Mouse (Mus musculus) heart, postnatal 0 days (tissue): ENCODE results near the gene Rap1gap2.

Source experiments
- CTCF ChIP-seq: IDR thresholded peaks from 2 replicates; pipeline ENCODE4 v1.5.1; 2016; ENCODE audit warnings: antibody characterized with exemption, control low read depth, low read depth
- EP300 ChIP-seq: IDR thresholded peaks from 2 replicates; pipeline ENCODE4 v1.6.1; 2016; ENCODE audit warnings: antibody characterized with exemption, low read depth

DNA sequence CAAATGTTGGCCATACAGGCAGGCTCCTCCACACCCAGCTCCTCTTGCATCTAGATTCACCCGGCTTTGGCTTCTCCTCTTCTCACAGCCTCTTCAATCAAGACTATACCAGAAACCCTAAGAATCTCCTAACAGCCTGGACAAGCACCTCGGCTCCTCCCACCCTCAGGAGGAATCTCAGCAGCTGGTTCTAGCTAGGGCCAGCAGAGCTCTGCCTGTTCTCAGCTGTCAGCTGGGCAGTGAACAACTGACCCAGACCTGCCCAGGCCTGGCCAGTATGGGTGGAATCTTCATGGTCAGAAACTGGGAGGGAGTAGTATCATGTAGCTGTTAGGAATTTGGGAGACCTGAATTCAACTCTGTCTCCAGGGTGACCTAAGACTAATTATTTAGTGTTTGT lies 206.5 kb downstream of the Rap1gap2 start:
- TF ChIP-seq CTCF (no peak), EP300 (no peak)
